Mouse (Mus musculus) left cerebral cortex, adult 11 months (tissue): ENCODE measurements around the gene Myo7a.

Source experiments
- DNase-seq: peaks from one replicate; pipeline ENCODE4 v3.0.0; 2022; ENCODE audit warnings: low spot score

Gene Myo7a

DNA sequence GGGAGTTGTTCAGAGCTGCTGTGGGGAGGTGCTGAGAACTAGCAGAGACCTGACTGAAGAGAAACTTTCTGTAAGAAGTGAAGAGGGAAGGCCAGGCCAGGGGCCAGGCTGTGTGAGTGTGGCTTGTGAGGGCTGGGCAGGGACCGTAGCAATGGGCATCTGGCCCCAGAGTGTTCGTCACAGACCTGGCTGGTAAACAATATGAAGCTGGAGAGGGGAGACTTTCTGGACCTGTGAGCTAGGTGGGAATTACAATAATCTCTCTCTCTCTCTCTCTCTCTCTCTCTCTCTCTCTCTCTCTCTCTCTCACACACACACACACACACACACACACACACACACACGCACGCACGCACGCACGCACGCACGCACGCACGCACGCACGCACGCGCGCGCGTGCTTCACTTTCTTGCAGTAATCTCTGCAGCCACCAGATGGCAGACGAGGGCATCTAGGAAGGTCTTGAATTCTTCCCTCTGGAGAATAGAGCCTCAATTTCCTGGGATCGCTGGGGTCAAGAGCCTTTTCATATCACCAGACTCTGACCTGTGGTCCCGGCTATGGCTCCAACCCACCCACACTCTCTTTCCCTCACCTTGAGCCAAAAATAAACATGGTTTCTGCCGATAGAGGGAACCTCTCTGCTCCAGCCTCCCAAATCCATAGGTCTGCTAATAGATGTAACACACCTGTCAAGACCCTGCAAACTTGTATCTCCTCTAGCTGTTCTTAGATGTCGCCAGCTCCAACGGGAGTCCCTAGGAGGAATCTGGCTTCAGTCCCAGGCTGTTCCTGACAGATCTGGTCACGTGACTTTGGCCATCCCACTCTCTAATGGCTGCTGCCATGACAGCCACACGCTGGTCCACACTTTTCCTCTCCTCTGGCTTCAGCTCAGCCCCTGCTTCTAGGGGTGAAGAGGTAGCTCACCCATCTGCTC is 16.1 kb downstream of the Myo7a start:
- peak; percentile 70 for DNase-seq

DNA sequence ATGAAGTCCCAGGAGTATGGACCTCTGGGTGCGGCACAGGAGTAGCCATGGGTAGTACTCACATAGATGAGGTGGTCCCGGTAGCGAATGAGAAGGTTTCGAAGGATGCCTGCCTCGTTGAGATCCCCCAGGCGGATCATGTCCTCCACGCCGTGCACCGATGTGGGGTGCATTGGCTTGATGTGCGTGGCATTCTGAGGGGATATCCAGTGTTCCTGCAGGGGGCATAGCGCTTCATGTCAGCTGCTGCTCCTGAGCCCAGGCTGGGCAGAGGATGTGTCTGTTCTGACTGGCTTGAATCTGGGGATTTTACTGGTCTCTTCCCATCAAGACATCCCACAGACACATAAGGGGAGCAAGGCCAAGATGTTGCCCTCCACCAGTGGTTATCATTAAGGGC is 16.8 kb downstream of the Myo7a start:
- DNase-seq, result no peak

DNA sequence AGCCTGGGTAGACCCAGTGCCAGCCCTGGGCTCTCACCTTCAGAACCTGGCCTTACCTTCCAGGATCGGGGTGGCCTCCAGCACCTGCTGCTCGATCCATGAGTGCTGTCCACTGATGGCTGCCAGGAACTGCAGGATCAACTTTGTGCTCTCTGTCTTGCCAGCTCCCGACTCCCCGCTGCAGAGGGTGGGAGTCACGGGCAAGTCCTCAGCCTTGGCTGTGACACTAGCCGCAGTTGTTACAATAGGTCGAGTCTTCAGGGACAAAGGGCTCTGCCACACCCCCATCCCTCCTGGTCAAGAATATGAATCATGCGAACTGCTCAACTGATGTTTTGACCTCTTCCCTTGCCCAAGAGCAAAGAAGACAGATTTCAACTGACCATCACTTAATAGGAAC is 21.8 kb downstream of the Myo7a start:
- no peak for DNase-seq

DNA sequence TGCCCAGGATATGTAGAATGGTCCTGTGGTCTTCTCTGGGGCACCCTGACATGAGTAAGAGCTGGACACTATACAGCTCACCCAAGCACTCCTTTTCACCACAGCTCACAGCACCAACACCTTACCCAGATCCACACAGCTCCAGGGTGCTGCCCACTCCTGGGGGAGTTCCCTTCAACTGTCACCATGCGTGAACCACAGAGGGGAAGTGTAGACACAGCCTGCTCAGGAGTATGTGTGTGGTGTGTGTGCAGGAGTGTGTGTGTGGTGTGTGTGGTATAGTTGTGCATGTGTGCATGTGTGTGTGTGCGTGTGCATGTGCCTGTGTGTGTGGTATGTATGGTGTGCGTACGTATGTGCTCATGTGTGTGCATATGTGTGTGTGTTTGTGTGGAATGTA is 23.5 kb downstream of the Myo7a start:
- no peak for DNase-seq

DNA sequence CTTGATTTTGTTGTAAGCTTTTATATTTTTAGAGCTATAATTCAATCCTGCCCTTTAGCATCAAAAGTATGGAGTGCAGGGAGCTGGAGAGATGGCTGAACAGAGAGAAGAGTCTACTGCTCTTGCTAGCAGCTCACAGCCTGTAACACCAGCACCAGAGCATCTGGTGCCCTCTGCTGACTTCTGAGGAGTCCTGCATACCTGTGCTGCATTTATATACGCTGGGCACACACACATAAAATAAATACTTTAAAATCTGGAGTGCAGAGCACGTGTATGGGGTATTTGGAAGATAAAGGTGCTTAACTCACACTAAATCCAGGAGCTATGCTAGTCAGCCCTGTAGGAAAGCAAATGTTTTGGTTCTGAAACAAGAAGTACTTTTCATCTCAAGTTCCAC is 33.0 kb downstream of the Myo7a start:
- no peak for DNase-seq

DNA sequence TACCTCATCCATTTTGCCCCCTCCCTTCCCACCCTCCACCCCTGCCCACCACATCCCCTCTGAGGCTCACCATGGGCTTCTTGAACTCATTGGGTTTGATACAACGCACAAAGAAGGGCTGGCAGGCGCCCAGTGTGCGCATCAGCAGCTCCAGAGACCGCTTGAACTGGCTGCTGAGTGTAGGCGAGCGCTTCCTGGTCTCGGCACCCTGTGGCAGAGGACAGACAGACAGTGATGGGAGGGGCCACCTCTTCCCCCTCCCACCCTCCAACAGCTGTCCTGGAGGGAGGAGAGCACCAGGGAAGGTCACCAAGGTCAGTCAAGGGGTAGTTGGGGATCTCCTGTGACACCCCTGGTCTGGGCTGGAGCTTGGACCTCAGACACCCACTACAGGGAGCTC is 34.0 kb downstream of the Myo7a start:
- DNase-seq, result no peak

DNA sequence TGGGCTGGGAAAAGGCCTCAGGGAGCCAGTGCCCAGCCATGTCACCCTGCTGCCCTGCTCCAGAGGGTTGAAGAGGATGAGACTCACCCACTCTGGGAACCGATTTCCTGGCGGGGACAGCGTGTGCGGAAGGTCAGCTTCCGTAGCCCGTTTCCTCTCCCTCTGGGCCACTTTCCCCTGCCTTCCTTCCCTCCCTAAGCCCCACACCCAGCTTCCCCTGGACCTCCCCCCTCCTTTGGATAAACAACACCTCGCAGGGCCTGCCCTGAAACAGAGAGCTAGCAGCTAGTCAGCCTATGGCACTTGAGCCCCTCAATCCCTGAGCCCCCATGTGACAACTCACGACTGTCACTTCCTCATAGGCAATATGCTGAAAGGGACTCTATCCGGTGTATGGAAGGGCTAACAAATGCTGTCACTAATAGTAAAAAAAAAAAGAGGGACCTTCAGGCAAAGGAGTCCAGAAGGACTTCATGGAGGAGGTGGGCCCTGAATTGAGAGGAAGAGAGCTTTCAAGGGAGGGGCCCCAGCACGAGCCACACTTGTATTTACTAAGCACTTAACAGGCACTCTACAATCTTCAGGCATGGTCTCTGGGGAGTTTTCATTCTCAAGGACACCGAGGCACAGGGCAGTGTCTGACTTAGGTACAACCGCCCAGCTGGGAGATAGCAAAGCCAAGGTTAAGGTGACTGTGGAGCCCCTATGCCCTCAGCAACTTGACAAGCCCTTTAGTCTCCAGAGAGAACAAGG is 34.6 kb downstream of the Myo7a start:
- no peak for DNase-seq

DNA sequence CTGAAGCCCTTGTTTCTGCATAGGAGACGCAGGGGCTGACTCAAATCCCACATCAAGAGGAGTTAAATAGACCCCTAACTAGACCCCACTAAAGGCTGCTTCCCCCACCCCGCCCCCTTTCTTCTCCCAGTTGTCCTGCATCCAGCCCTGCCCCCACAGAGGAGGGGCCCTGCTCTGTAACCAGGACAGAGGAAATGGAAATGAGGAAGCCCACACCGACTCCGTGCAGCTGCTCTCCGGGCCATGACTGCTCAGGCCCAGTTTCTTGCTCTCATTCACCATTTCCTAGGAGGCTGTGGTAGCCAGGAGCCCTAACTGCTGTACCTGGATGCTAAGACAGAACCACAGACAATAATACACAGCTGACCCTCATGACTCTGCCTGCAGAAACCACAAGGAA is 36.9 kb downstream of the Myo7a start:
- DNase-seq, result no peak

DNA sequence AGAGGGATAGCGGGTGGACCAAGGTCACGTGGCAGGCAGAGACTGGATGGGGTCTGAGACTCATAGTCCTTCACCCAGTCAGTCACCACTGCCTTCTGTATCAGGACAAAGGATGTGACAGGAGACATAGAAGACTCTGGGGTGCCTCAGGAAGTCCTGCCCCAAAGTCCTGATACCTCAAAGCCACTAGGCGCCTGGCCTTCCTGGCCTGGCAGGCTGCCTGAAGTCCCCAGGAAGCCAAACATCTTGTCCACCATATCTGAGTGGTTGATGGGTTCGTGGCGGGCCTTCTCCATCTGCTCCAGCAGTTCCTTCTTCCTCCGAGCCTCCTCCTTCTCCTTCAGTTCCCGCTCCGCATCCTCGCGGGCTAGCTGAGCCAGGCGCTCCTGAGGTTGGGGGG is 41.9 kb downstream of the Myo7a start:
- DNase-seq, result no peak

DNA sequence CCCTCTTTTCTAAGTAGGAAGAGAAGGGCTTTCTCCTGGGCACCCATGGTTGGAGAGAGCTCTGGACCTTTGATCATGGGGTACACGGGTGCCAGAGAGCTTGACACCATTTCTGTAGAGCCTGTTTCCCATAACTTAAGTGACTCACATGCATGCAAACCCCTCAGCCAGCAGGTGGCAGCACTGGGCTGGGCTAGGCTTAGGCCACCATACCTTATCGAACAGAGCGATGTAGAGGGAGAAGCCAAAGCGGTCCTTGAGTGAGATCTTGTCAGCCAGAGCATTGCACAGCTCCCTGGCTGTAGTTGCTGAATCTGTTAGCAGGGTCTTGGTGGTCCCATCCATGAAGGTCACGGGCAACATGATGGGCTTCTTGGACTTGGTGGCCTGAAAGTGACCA is 47.7 kb downstream of the Myo7a start:
- DNase-seq, result peak; percentile 45

DNA sequence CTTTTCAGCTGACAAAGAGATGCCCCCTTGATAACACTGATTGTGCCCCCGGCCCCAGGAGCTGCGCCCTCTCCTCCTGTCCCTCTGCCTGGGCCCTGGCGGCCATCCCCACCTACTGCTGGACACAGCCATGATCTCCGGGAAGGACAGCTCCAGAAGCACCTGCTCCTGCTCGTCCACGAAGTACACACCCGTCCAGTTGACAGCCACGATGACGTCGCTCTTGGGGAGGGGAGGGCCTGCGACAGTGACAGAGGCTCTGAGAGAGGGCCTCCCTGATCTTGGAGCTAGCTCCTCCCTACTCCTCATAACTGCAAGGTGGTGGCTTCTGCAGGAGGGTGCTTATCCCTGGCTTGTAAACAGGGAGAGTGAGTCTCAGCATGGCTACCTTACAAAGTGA is 53.1 kb downstream of the Myo7a start:
- DNase-seq, result no peak

DNA sequence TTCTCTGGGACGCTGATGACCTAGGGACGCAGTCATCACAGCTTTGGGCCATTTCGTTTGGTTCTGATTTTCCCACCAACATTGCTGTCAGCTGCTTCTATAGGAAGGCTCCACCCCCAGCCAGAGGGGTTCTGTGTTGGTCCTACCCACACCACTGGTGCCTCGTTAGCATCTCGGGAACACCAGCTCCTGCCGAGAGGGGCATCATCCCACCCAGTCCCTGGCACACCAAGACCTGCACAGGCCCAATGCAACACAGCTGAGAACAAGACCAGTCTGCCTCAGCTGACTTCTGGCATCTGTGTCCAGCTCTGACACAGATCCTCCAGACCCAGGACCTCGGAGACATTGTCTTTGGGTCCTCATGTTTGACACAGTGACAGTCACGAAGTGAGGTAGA is 64.4 kb downstream of the Myo7a start:
- DNase-seq, result no peak

DNA sequence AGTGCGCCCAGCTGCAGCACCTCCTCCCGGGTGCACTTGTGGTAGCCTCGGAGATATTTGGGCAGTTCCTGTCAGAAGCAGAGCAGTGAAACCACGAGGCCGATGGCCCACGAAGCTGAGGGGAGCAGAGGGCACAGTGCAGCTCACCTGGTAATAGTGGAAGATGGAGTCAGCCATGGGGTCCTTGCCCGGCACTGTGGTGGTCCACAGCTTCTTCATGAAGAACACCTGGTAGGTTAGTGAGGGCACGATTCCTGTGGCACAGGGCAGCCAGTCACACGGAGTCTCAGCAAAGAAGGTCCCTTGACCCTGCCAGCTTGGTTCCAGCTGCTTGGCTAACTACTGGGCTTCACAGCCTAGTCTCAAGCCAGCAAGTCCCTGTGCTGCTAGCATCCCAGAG is 64.9 kb downstream of the Myo7a start:
- no peak for DNase-seq

DNA sequence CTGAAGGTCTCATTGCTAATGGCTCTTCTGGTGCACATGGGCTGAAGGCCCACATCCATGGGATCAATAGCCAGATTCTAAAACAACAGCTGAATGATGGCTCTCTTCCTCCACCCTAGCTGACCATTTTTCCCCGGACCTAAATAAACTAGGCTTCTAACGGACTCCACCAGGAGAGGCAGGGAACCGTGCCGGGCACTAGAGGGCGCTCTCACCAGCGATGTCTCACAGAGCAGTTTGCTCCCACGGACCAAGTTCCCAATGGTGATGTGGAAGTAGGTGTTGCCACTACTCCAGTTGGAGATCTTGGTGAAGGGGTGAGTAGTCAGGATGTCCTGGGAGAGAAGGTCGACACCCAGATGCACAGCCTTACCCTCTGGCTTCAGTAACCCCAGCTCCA is 67.3 kb downstream of the Myo7a start:
- peak; percentile 4 for DNase-seq

DNA sequence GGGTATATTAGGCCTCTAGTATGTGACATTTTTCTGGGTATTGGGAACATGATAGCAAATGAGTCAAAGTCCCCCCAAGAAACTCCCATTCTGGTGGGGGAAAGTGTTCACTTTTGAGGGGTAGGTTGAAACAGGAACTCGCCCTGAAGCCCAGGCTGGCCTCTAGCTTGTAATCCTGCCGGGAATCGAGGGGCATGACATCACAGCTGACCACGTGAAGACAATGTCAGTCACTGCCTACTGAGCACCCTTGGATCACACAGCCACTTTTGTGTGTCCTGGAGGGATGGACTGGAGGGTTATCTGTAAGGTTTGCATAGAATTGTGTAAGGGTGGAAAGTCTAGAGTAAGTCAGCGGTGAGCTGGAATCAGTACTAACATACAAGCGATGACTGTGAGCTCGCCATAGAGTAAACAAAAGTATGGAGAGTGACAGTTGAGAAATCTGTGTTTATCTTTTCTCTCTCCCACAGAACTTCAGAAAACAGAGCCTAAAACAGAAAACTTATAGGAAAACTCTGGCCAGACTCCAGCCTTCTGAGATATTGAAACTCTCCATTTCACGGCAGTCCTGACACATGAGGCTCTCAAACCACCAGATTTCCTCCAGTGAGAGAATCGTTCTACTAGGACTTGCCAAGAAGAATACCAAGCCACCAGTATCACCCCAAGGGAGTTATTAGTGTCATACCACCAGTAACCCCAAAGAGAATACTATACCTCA is 71.1 kb downstream of the Myo7a start:
- DNase-seq, result no peak

DNA sequence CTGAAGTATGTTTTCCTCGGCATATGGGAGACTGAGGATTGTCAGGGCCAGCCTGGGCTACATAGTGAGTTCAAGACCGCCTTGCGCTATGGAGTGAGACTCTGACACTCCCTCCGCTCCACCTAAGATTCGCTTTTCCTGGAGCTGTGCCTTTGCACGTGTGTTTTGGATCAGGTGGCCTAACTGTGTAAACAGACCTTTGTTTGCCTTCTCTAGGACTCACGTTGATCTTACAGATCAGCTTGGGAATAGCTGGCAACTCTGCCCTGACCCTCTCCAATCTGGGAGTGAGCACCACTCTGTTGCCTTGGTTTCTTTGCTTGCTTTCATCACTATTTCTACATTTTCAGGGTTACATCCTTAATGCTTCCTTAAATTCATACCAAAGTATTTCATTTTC is 116.7 kb downstream of the Myo7a start:
- DNase-seq, result no peak
